14 mouse cellular contexts compared by ENCODE assay signal in the genomic region with DNA sequence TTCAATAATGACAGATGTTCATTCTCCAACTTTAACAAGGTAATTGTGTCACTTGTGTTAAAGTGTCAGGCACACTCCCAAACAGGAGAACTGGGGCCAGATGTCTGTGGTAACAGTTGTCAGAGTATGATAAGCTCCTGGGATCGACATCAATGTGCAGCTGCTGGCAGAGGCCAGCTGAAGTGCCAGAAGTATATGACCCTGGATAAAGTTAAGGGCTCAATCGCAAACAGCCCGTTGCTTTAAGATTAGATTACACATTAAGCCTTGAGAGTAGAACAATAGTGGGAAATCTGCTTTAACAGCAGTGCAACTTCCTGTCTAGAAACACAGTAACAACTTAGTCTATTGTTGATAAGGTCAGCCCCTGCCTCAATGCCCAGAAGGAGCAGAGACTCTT. TPM values are rescaled to one million over a fixed set of nuclear protein-coding genes. Genes with fewer than 3 reads are reported as not detected.
DNase-seq lines count a peak whose midpoint lies in the region; ATAC-seq lines count a peak whose summit lies in the region.
"Had no signal": no experiment of that assay in that cellular context is flagged by ENCODE, and none has a peak within 500 bp of the region (broad histone marks: within the 10 kb centered on the region; RNA-seq: fewer than 3 reads in every experiment).

No protein-coding gene starts in this region.

- no peak for DNase-seq in lung, postnatal 25 days (ENCODE audit: low spot score)
- peak; percentile 35 for DNase-seq in embryo, embryonic 10.5 days (ENCODE audit: low spot score)
- peak; percentile 3 for DNase-seq in skeletal muscle tissue, adult 2 months (ENCODE audit: low read depth, low spot score)
- DNase-seq in cerebellum, adult 18-20 months = no peak
- no peak for DNase-seq in frontal cortex, postnatal 25 days (ENCODE audit: low spot score in 2 of 2)
- DNase-seq: right cerebral cortex, adult 18-20 months; thymus, postnatal 4 days had no signal

- peak; percentile 78; the same call in 1 of the 2 replicates for ATAC-seq in lung, embryonic 15.5 days (ENCODE audit: borderline replicate concordance, extremely low read depth, low FRiP score, low TSS enrichment)
- peak; percentile 79 for ATAC-seq in hematopoietic stem cell, adult 5-6 weeks (replicated peaks in 1 of 2; ENCODE audit: insufficient read depth in 1 of 2, low FRiP score in 2 of 2, low TSS enrichment in 1 of 2, low read depth in 1 of 2, poor library complexity in 2 of 2, severe bottlenecking in 2 of 2)
- ATAC-seq: forebrain, embryonic 14.5 days; midbrain, embryonic 16.5 days had no signal

- H3K4me3 ChIP-seq in lung, embryonic 15.5 days = no peak overlapping the region
- H3K4me3 ChIP-seq: hindbrain, embryonic 15.5 days had no signal

- no peaks in the 10 kb centered on the region for H3K9me3 ChIP-seq in lung, embryonic 15.5 days
- H3K9me3 ChIP-seq: hindbrain, embryonic 15.5 days had no signal

- no peak overlapping the region for H3K4me2 ChIP-seq in lung, embryonic 15.5 days
- H3K4me2 ChIP-seq: hindbrain, embryonic 15.5 days had no signal

- no peaks in the 10 kb centered on the region for H3K27me3 ChIP-seq in lung, embryonic 15.5 days
- H3K27me3 ChIP-seq: hindbrain, embryonic 15.5 days had no signal

- no peak overlapping the region for H3K27ac ChIP-seq in lung, embryonic 15.5 days
- H3K27ac ChIP-seq: hindbrain, embryonic 15.5 days had no signal

- WGBS in lung, embryonic 15.5 days = 9% methylated on average over 3 of the region's 3 CpGs

- H3K4me1 ChIP-seq in lung, embryonic 15.5 days = no peaks in the 10 kb centered on the region
- H3K4me1 ChIP-seq: hindbrain, embryonic 15.5 days had no signal

- no peaks in the 10 kb centered on the region for H3K36me3 ChIP-seq in lung, embryonic 15.5 days
- H3K36me3 ChIP-seq: hindbrain, embryonic 15.5 days had no signal

- H3K9ac ChIP-seq in lung, embryonic 15.5 days = no peak overlapping the region
- H3K9ac ChIP-seq: hindbrain, embryonic 15.5 days had no signal

RNA-seq across cellular contexts. Expression of gene Olfr65, which starts 6.8 kb away (rescaled TPM):
- polyA plus RNA-seq in lung, embryonic 15.5 days (2015; fragmentation: Nextera tagmentation; extraction: Ambion mirVana) = not detected in 2 replicates
- not detected in 2 replicates for total RNA-seq in hematopoietic stem cell, adult 5-6 weeks (2017)
- total RNA-seq: left cerebral cortex, adult 8-10 months had no signal
- polyA plus RNA-seq: brain, embryonic 14.5 days; forebrain, embryonic 14.5 days; hindbrain, embryonic 15.5 days; midbrain, embryonic 16.5 days had no signal

RNA-seq across cellular contexts. Expression of gene Olfr64, which starts 15.8 kb away (rescaled TPM):
- polyA plus RNA-seq in lung, embryonic 15.5 days (2015; fragmentation: Nextera tagmentation; extraction: Ambion mirVana) = not detected in 2 replicates
- total RNA-seq in hematopoietic stem cell, adult 5-6 weeks (2017) = not detected in 2 replicates
- total RNA-seq: left cerebral cortex, adult 8-10 months had no signal
- polyA plus RNA-seq: brain, embryonic 14.5 days; forebrain, embryonic 14.5 days; hindbrain, embryonic 15.5 days; midbrain, embryonic 16.5 days had no signal

RNA-seq across cellular contexts. Expression of gene Olfr631, which starts 18.6 kb away (rescaled TPM):
- not detected in 2 replicates for polyA plus RNA-seq in lung, embryonic 15.5 days (2015; fragmentation: Nextera tagmentation; extraction: Ambion mirVana)
- not detected in 2 replicates for total RNA-seq in hematopoietic stem cell, adult 5-6 weeks (2017)
- total RNA-seq: left cerebral cortex, adult 8-10 months had no signal
- polyA plus RNA-seq: brain, embryonic 14.5 days; forebrain, embryonic 14.5 days; hindbrain, embryonic 15.5 days; midbrain, embryonic 16.5 days had no signal

RNA-seq across cellular contexts. Expression of gene Olfr66, which starts 24.0 kb away (rescaled TPM):
- polyA plus RNA-seq in lung, embryonic 15.5 days (2015; fragmentation: Nextera tagmentation; extraction: Ambion mirVana) = not detected in 2 replicates
- not detected in 2 replicates for total RNA-seq in hematopoietic stem cell, adult 5-6 weeks (2017)
- total RNA-seq: left cerebral cortex, adult 8-10 months had no signal
- polyA plus RNA-seq: brain, embryonic 14.5 days; forebrain, embryonic 14.5 days; hindbrain, embryonic 15.5 days; midbrain, embryonic 16.5 days had no signal

RNA-seq across cellular contexts. Expression of gene Olfr632, which starts 24.1 kb away (rescaled TPM):
- not detected in 2 replicates for polyA plus RNA-seq in lung, embryonic 15.5 days (2015; fragmentation: Nextera tagmentation; extraction: Ambion mirVana)
- total RNA-seq in hematopoietic stem cell, adult 5-6 weeks (2017) = 1.6 TPM in 1 of 2 replicates, not detected in the other
- total RNA-seq: left cerebral cortex, adult 8-10 months had no signal
- polyA plus RNA-seq: brain, embryonic 14.5 days; forebrain, embryonic 14.5 days; hindbrain, embryonic 15.5 days; midbrain, embryonic 16.5 days had no signal

Comparison
In these comparisons a context has a peak if more than half of its experiments do, and no peak if none do; other contexts are left out.
1. DNase-seq: peak in embryo, embryonic 10.5 days (single experiment) and skeletal muscle tissue, adult 2 months (single experiment); none in lung, postnatal 25 days (single experiment), cerebellum, adult 18-20 months (0 of 2) and frontal cortex, postnatal 25 days (0 of 2).